Mouse (Mus musculus): ENCODE measurements around the gene Gkn1.

The Gkn1 gene

DNA sequence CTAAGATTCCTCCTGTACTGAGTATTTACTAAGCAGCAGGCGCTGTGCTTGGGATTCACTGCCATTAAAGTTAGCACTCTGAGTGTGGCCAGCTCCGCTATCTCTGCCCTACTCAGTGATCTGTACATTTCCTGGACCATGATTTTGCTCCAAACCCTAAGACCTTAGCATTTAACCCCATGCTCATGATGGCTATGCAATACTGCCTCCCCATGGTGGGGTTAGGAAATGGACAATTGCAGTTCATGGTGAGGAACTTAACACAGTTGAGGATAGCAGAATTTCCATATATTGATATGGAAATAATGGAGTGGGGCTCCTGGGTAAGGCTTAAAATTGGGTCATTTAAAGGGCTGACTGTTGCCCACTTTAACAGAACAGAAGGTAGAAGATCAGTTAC, 27.4 kb downstream of the Gkn1 start:
- DNase-seq (ENCODE audit: low read depth) = peak; percentile 79

GRCm38 (mm10) chr6:87318651-87319050, 32.1 kb downstream of the Gkn1 start:
- no peak for DNase-seq (ENCODE audit: low read depth)

DNA sequence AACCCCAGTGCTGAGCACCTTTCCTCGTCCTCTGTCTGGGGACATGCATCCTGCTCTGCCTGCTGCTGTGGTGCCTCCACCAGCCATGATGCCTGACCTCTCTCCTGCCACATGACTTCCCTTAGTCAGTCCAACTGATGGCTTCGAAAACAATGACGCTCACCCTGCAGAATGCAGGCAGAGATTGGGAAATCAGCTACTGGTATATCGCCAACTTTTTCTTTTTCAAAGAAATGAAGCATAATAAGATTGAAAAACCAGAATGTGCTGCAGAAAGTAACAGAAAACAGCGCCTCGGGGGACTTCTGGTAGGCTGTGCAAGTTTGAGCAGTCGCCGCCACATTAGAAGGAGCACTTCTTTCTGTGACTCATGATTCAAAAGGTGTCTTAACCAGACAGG, 33.8 kb downstream of the Gkn1 start:
- DNase-seq (ENCODE audit: low read depth) = peak; percentile 96

GRCm38 (mm10) chr6:87312761-87313160, 38.0 kb downstream of the Gkn1 start:
- no peak for DNase-seq (ENCODE audit: low read depth)

DNA sequence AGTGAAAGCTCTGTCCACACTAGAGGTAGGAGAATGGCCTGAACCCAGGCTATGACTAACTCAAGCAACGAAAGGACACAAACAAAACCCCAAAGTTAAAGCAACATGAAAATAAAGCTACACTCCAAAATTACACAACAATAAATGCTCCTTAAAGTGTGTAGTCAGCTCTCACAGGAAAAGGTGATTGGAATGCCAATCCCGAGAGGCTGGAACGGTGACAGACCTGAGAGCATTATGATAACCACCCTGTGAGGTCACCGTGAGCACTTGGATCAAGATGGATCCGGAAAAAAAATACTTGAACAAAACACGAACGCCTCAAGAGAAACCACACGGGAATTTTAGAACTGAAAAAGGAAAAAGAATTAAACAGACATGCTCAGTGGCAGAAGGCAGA, 46.3 kb downstream of the Gkn1 start:
- no peak for DNase-seq (ENCODE audit: low read depth)

DNA sequence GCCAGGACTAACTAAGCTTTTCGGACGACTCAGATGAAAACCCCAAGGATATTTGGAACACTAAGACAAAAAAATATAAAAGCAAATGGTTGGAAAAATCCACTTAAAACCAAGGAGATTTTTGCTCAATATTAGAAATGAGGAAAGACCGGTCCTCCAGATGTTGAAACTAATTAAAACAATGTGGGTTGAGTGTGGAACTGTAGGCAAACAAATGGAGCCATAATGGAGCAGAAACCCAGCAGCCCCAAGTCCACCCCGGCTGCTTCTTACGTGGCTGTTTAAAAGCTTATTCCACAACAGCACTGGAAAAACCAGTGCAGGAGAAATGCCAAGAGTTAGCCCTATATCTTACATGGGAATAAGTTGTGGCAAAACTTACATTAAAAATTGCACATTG, 48.0 kb downstream of the Gkn1 start:
- DNase-seq (ENCODE audit: low read depth) = peak; percentile 54

DNA sequence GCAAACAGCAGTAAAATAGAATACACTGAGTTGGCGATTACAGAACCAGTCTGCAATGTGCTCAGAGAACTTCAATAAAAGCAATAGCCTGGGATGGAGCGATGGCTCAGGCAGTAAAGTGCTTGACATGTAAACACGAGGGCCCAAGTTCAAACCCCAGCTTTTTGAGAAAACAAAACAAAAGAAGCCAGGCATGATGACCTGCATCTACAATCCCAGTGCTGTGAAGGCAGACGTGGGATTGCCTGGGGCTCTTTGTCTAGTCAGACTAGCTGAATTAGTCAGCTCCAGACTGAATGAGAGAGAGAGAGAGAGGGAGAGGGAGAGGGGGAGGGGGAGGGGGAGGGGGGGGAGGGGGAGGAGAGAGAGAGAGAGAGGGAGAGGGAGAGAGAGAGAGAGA, 48.8 kb downstream of the Gkn1 start:
- DNase-seq (ENCODE audit: low read depth) = peak; percentile 74

Data from NIH3T3 (cell line).